Comparison of ENCODE assay signal across 30 mouse cellular contexts in genomic region chr6:117172358-117172757, GRCm38 (mm10). TPM values are rescaled to one million over a fixed set of nuclear protein-coding genes. Genes with fewer than 3 reads are reported as not detected.
DNase-seq lines count a peak whose midpoint lies in the region; ATAC-seq and TF ChIP-seq lines count a peak whose summit lies in the region.
"Had no signal": no experiment of that assay in that cellular context is flagged by ENCODE, and none has a peak within 500 bp of the region (broad histone marks: within the 10 kb centered on the region; RNA-seq: fewer than 3 reads in every experiment).

No protein-coding gene starts in this region.

- H3K27ac ChIP-seq in heart, embryonic 13.5 days (replicated peaks) = no peak overlapping the region
- H3K27ac ChIP-seq in heart, embryonic 11.5 days (ENCODE audit: low read depth, low read length) = no peak overlapping the region
- no peak overlapping the region for H3K27ac ChIP-seq in embryonic facial prominence, embryonic 14.5 days (replicated peaks; ENCODE audit: low read depth, low read length)
- H3K27ac ChIP-seq in liver, embryonic 12.5 days = no peak overlapping the region
- H3K27ac ChIP-seq in liver, postnatal 0 days (ENCODE audit: low read depth) = 0 out of 2 replicates have a peak overlapping the region, but pooled peaks have one; percentile 58
- H3K27ac ChIP-seq: forebrain, embryonic 13.5 days; heart, embryonic 15.5 days; hindbrain, embryonic 12.5 days; hindbrain, postnatal 0 days; intestine, embryonic 15.5 days; left cerebral cortex, adult 2 months; limb, embryonic 13.5 days had no signal

- TF ChIP-seq EP300 in liver, postnatal 0 days (IDR thresholded peaks at IDR 0.05; ENCODE audit: low read depth) = no peak

- peak overlapping the region; percentile 91; the same call in 1 of the 2 replicates for H3K4me2 ChIP-seq in heart, embryonic 13.5 days
- no peak overlapping the region for H3K4me2 ChIP-seq in heart, embryonic 11.5 days
- peak overlapping the region; percentile 89 for H3K4me2 ChIP-seq in embryonic facial prominence, embryonic 14.5 days (ENCODE audit: low read depth, low read length)
- 0 out of 2 replicates have a peak overlapping the region, but pooled peaks have one; percentile 1 for H3K4me2 ChIP-seq in liver, embryonic 12.5 days
- peak overlapping the region; percentile 61; the same call in 1 of the 2 replicates for H3K4me2 ChIP-seq in liver, postnatal 0 days (ENCODE audit: low read depth, low read length)
- H3K4me2 ChIP-seq: forebrain, embryonic 13.5 days; hindbrain, embryonic 12.5 days had no signal

- no peak overlapping the region for H3K9ac ChIP-seq in heart, embryonic 13.5 days
- H3K9ac ChIP-seq in heart, embryonic 11.5 days (ENCODE audit: low read depth, low read length) = no peak overlapping the region
- no peak overlapping the region for H3K9ac ChIP-seq in embryonic facial prominence, embryonic 14.5 days (ENCODE audit: low read depth, low read length)
- H3K9ac ChIP-seq in liver, embryonic 12.5 days = no peak overlapping the region
- no peak overlapping the region for H3K9ac ChIP-seq in liver, postnatal 0 days (replicated peaks)
- H3K9ac ChIP-seq: forebrain, embryonic 13.5 days; heart, embryonic 15.5 days; hindbrain, embryonic 12.5 days; intestine, embryonic 15.5 days; limb, embryonic 13.5 days; lung, embryonic 14.5 days had no signal

- H3K4me3 ChIP-seq in heart, embryonic 13.5 days = peak overlapping the region; percentile 15; the same call in 1 of the 2 replicates
- no peak overlapping the region for H3K4me3 ChIP-seq in heart, embryonic 11.5 days (ENCODE audit: low read depth, low read length)
- H3K4me3 ChIP-seq in embryonic facial prominence, embryonic 14.5 days (ENCODE audit: low read depth, low read length) = no peak overlapping the region
- H3K4me3 ChIP-seq in liver, embryonic 12.5 days = no peak overlapping the region
- no peak overlapping the region for H3K4me3 ChIP-seq in liver, postnatal 0 days (ENCODE audit: low read depth, low read length)
- H3K4me3 ChIP-seq: forebrain, embryonic 13.5 days; heart, embryonic 15.5 days; hindbrain, embryonic 12.5 days; intestine, embryonic 15.5 days; left cerebral cortex, adult 2 months; limb, embryonic 13.5 days had no signal

- no peak for TF ChIP-seq CTCF in liver, postnatal 0 days (IDR thresholded peaks at IDR 0.05; ENCODE audit: low read depth)

- peaks cover 42% of the 10 kb centered on the region for H3K4me1 ChIP-seq in heart, embryonic 13.5 days
- H3K4me1 ChIP-seq in heart, embryonic 11.5 days (ENCODE audit: control insufficient read depth, insufficient read depth, low read length) = peaks cover 9% of the 10 kb centered on the region; the same call in 1 of the 2 replicates
- H3K4me1 ChIP-seq in embryonic facial prominence, embryonic 14.5 days (ENCODE audit: control insufficient read depth, insufficient read depth, low read length) = peaks cover 3% of the 10 kb centered on the region
- H3K4me1 ChIP-seq in liver, embryonic 12.5 days = peaks cover 16% of the 10 kb centered on the region; the same call in 1 of the 2 replicates
- H3K4me1 ChIP-seq in liver, postnatal 0 days (ENCODE audit: insufficient read depth) = peaks cover 8% of the 10 kb centered on the region

- no peak for ATAC-seq in heart, embryonic 13.5 days (ENCODE audit: extremely low read depth, insufficient number of reproducible peaks, low FRiP score, low TSS enrichment)
- no peak for ATAC-seq in heart, embryonic 11.5 days (replicated peaks; ENCODE audit: insufficient number of reproducible peaks, low FRiP score, low TSS enrichment)
- no peak for ATAC-seq in embryonic facial prominence, embryonic 14.5 days (ENCODE audit: low read depth)
- no peak for ATAC-seq in liver, embryonic 12.5 days
- peak; percentile 57 for ATAC-seq in liver, postnatal 0 days
- ATAC-seq: forebrain, embryonic 13.5 days; hindbrain, postnatal 0 days; intestine, embryonic 15.5 days; midbrain, embryonic 16.5 days had no signal

- peaks cover 66% of the 10 kb centered on the region for H3K27me3 ChIP-seq in heart, embryonic 13.5 days (replicated peaks)
- peaks cover 50% of the 10 kb centered on the region for H3K27me3 ChIP-seq in heart, embryonic 11.5 days (ENCODE audit: control insufficient read depth, insufficient read depth, low read length)
- H3K27me3 ChIP-seq in embryonic facial prominence, embryonic 14.5 days (replicated peaks; ENCODE audit: control insufficient read depth, insufficient read depth, low read length) = peaks cover 5% of the 10 kb centered on the region; the same call in 1 of the 2 replicates
- H3K27me3 ChIP-seq in liver, embryonic 12.5 days (replicated peaks) = peaks cover 68% of the 10 kb centered on the region
- peaks cover 15% of the 10 kb centered on the region for H3K27me3 ChIP-seq in liver, postnatal 0 days (ENCODE audit: insufficient read depth, low read length)

- peaks cover 48% of the 10 kb centered on the region for H3K36me3 ChIP-seq in heart, embryonic 13.5 days
- H3K36me3 ChIP-seq in heart, embryonic 11.5 days (ENCODE audit: control insufficient read depth, insufficient read depth, low read length) = no peaks in the 10 kb centered on the region
- H3K36me3 ChIP-seq in embryonic facial prominence, embryonic 14.5 days (ENCODE audit: control insufficient read depth, insufficient read depth, low read length) = peaks cover 26% of the 10 kb centered on the region
- H3K36me3 ChIP-seq in liver, embryonic 12.5 days = peaks cover 28% of the 10 kb centered on the region; the same call in 1 of the 2 replicates
- H3K36me3 ChIP-seq in liver, postnatal 0 days (replicated peaks; ENCODE audit: insufficient read depth, low read length) = peaks cover 13% of the 10 kb centered on the region
- H3K36me3 ChIP-seq: heart, embryonic 15.5 days; hindbrain, embryonic 12.5 days; intestine, embryonic 15.5 days had no signal

- no peaks in the 10 kb centered on the region for H3K9me3 ChIP-seq in heart, embryonic 13.5 days
- H3K9me3 ChIP-seq in heart, embryonic 11.5 days (replicated peaks; ENCODE audit: control insufficient read depth, low read length) = no peaks in the 10 kb centered on the region
- H3K9me3 ChIP-seq in embryonic facial prominence, embryonic 14.5 days (ENCODE audit: control insufficient read depth, low read length) = no peaks in the 10 kb centered on the region
- H3K9me3 ChIP-seq in liver, embryonic 12.5 days (replicated peaks) = no peaks in the 10 kb centered on the region
- H3K9me3 ChIP-seq in liver, postnatal 0 days (ENCODE audit: low read length) = no peaks in the 10 kb centered on the region
- H3K9me3 ChIP-seq: forebrain, embryonic 13.5 days; heart, embryonic 15.5 days; hindbrain, embryonic 12.5 days; intestine, embryonic 15.5 days; limb, embryonic 13.5 days had no signal

- no peak for DNase-seq in embryonic facial prominence, embryonic 14.5 days (ENCODE audit: low spot score)
- no peak for DNase-seq in liver, postnatal 0 days
- DNase-seq in spleen, adult 12 weeks (ENCODE audit: low spot score) = no peak
- DNase-seq: adrenal gland, postnatal 25 days; B cell, adult 2 months; cerebellum, adult 11-12 months; cerebellum, adult 9-11 months; embryo, embryonic 11 days; gastrocnemius, postnatal 25 days; heart, adult 18-20 months; heart, postnatal 36 days; kidney, adult 2 months; kidney, postnatal 10 days; lung, embryonic 14.5 days; lung, postnatal 14 days; right cerebral cortex, adult 18-20 months; right cerebral cortex, postnatal 4 days; thymus, adult 2 months; thymus, postnatal 4 days had no signal

- 77% methylated on average over 6 of the region's 6 CpGs for WGBS in heart, embryonic 13.5 days
- 76% methylated on average over 6 of the region's 6 CpGs for WGBS in heart, embryonic 11.5 days (ENCODE audit: insufficient replicate concordance)
- WGBS in embryonic facial prominence, embryonic 14.5 days = 82% methylated on average over 6 of the region's 6 CpGs
- 57% methylated on average over 6 of the region's 6 CpGs for WGBS in liver, embryonic 12.5 days (ENCODE audit: insufficient replicate concordance)
- WGBS in liver, postnatal 0 days (ENCODE audit: insufficient replicate concordance) = 47% methylated on average over 6 of the region's 6 CpGs

RNA-seq across cellular contexts. Expression of gene Cxcl12, which starts 4.0 kb away (rescaled TPM):
- polyA plus RNA-seq in heart, embryonic 13.5 days (2015; fragmentation: Nextera tagmentation; extraction: Ambion mirVana) = 184 and 188 TPM in 2 replicates
- polyA plus RNA-seq in heart, embryonic 11.5 days (2014; fragmentation: Nextera tagmentation; extraction: Ambion mirVana) = 157 and 167 TPM in 2 replicates
- 190 and 226 TPM in 2 replicates for polyA plus RNA-seq in embryonic facial prominence, embryonic 14.5 days (2014; fragmentation: Nextera tagmentation; extraction: Ambion mirVana)
- polyA plus RNA-seq in liver, embryonic 12.5 days (2016; fragmentation: Nextera tagmentation; extraction: Ambion mirVana) = 57.9 and 58.2 TPM in 2 replicates
- polyA plus RNA-seq in liver, postnatal 0 days (2015; fragmentation: Nextera tagmentation; extraction: Ambion mirVana) = 124 and 135 TPM in 2 replicates
